Mouse (Mus musculus) liver, embryonic 15.5 days (tissue): ENCODE results near the gene Mapk3. TPM values are rescaled to one million over a fixed set of nuclear protein-coding genes. Genes with fewer than 3 reads are reported as not detected.

Experiments used
- ATAC-seq: fragments of 200-750 bp; cut with Nextera tagmentation; 2 replicates; pipeline ENCODE4 v1.8.0; 2017; ENCODE audit warnings: moderate number of reproducible peaks, mild to moderate bottlenecking, moderate library complexity; ENCODE audit not compliant: insufficient read depth
- H3K27ac ChIP-seq: fragments of 300-500 bp; sonication (generic); replicated peaks from 2 replicates; pipeline ENCODE4 v1.5.1; 2015; ENCODE audit warnings: mild to moderate bottlenecking, inconsistent platforms
- H3K27me3 ChIP-seq: fragments of 300-500 bp; sonication (generic); 2 replicates; pipeline ENCODE4 v1.6.1; 2015; ENCODE audit warnings: mild to moderate bottlenecking, inconsistent platforms
- H3K36me3 ChIP-seq: fragments of 300-500 bp; sonication (generic); replicated peaks from 2 replicates; pipeline ENCODE4 v1.6.1; 2015; ENCODE audit warnings: moderate library complexity, mild to moderate bottlenecking, inconsistent platforms
- H3K4me1 ChIP-seq: fragments of 300-500 bp; sonication (generic); replicated peaks from 2 replicates; pipeline ENCODE4 v1.6.1; 2015; ENCODE audit warnings: inconsistent platforms
- H3K4me2 ChIP-seq: fragments of 300-500 bp; sonication (generic); 2 replicates; pipeline ENCODE4 v1.6.1; 2015; ENCODE audit warnings: moderate library complexity, mild to moderate bottlenecking, inconsistent platforms
- H3K4me3 ChIP-seq: fragments of 300-500 bp; sonication (generic); replicated peaks from 2 replicates; pipeline ENCODE4 v1.5.1; 2015; ENCODE audit warnings: mild to moderate bottlenecking, inconsistent platforms
- H3K9ac ChIP-seq: fragments of 300-500 bp; sonication (generic); 2 replicates; pipeline ENCODE4 v1.6.1; 2015; ENCODE audit warnings: moderate library complexity, mild to moderate bottlenecking, inconsistent platforms
- H3K9me3 ChIP-seq: fragments of 300-500 bp; sonication (generic); replicated peaks from 2 replicates; pipeline ENCODE4 v1.6.1; 2016; ENCODE audit warnings: inconsistent platforms
- WGBS: fragments of 180-500 bp; shearing (Covaris S2); methylation state at CpG from one replicate; pipeline ENCODE4 v1.1.7; 2015; ENCODE audit warnings: mixed read lengths; ENCODE audit not compliant: insufficient replicate concordance; 5-methylcytosine and 5-hydroxymethylcytosine counted together
- polyA plus RNA-seq: library from polyadenylated mRNA; unstranded; fragments of >200 nt; fragmentation: Nextera tagmentation; extraction: Ambion mirVana; gene quantifications from 2 replicates; pipeline ENCODE4 v1.2.1, GENCODE M21; 2015

Gene Mapk3
- polyA plus RNA-seq, 1 experiment from 2014 or later, result 20.0 TPM

DNA sequence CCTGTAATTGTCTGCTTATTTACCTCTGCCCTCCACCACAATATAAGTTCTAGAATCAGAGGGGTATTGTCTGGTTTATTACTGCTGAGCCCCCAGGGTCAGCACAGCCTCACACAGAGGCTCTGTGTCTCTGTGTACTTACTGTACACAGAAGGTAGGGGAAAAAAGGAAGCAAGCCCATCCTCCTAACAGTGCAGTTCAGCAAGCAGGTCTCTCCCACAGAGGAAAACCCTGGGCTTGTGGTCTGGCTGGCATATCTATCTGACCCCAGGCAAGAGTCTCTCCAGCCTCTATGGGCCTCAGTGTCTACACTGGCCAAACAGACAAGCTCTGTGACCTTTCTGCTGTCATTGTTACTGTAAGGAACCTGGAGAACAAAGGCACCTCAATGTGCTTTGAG lies 44.4 kb downstream of the Mapk3 start:
- no peak overlapping the region for H3K4me3 ChIP-seq
- H3K4me2 ChIP-seq, result no peak overlapping the region
- H3K27me3 ChIP-seq, result no peaks in the 10 kb centered on the region
- no peak overlapping the region for H3K9ac ChIP-seq
- no peaks in the 10 kb centered on the region for H3K9me3 ChIP-seq
- H3K4me1 ChIP-seq, result peaks cover 59% of the 10 kb centered on the region
- no peaks in the 10 kb centered on the region for H3K36me3 ChIP-seq
- no peak overlapping the region for H3K27ac ChIP-seq
- ATAC-seq, result no peak

DNA sequence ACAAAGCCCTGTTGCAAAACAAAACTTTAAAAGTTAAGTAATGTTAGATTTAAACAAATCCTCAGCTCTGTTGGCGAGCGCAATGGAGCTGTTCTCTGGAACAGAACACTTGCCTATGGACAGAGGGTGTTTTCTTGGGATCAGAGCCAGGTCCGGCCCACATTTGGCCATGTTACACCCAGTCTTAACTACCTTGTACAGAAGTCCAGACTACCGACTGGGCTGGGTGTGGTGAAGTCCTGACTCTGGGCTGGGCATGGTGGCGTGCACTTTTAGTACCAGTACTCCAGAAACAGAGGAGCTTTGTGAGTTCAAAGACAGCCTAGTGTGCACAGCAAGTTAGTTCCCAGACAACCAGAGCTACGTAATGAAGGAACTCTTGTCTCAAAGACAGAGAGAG lies 47.6 kb downstream of the Mapk3 start:
- WGBS, result 66% methylated on average over 6 of the region's 6 CpGs
- H3K27ac ChIP-seq, result no peak overlapping the region
- ATAC-seq, result no peak
- no peak overlapping the region for H3K9ac ChIP-seq
- H3K4me2 ChIP-seq, result no peak overlapping the region
- H3K4me1 ChIP-seq, result peaks cover 50% of the 10 kb centered on the region
- no peaks in the 10 kb centered on the region for H3K27me3 ChIP-seq
- no peaks in the 10 kb centered on the region for H3K9me3 ChIP-seq
- no peaks in the 10 kb centered on the region for H3K36me3 ChIP-seq
- no peak overlapping the region for H3K4me3 ChIP-seq

DNA sequence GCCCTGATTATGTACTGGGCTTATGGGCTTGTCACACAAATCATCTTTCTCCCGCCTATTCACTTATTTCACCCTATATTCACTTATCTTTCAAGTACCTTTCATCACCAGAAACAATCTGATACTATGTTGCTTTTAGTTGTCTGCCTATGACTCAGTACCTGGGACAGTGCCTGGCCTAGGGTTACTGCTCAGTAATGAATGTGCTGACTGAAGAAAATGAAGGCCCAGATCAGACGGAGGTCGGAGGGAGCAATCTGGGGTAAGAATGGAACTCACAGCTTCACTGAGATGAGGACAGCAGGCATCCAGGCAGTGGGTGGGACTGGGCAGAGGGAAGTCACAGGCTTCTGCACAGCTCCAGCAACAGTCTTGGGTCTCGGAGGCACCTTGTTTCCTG lies 48.0 kb downstream of the Mapk3 start:
- Histone ChIP-seq H3K27ac (no peak overlapping the region), H3K4me3 (no peak overlapping the region), H3K9ac (no peak overlapping the region), H3K27me3 (no peaks in the 10 kb centered on the region), H3K36me3 (no peaks in the 10 kb centered on the region), H3K9me3 (no peaks in the 10 kb centered on the region), H3K4me2 (peak overlapping the region; percentile 97; the same call in 1 of the 2 replicates), H3K4me1 (peaks cover 46% of the 10 kb centered on the region)
- ATAC-seq, result no peak
- 64% methylated on average over 4 of the region's 4 CpGs for WGBS

DNA sequence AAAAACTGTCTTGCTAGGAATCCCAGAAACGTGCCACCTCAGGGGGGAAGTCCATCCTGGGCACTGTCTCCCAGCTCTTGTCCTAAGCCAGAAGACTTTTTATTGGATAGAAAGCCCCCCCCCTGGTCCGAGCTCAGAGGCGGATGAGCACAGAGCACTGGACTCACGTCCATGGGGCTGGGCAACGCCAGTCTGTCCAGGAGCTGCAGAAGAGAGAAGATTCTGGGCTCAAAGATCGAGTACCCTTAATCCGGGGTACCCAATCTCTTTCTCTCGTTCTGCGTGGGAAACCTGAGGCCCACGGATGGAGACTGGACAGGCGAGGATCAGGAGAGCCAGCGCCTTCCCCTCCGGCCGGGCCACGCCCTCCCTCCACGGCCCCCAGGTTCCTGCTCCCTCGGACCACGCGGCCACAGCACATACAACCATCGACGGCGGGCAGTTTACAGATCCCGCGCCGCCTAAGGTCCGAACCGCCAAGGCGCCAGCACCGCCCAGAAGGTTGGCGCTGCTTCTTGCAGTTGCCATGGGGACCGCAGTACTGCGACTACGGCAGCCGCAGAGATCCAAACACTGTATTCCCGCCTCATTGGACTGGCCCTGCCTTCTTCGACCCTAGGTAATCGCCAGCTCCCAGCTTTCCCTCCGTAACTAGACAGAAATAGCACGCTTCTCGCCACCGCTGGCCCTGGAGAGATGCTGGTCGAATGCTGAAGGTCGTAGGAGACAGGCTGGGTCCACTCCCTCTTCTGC lies 49.5 kb downstream of the Mapk3 start:
- peak overlapping the region; percentile 66 for H3K4me3 ChIP-seq
- H3K9ac ChIP-seq, result peak overlapping the region; percentile 69
- ATAC-seq, result peak; percentile 84
- H3K4me2 ChIP-seq, result peak overlapping the region; percentile 97
- H3K27ac ChIP-seq, result peak overlapping the region; percentile 74
- H3K4me1 ChIP-seq, result peaks cover 36% of the 10 kb centered on the region
- 2% methylated on average over 43 of the region's 43 CpGs for WGBS
- no peaks in the 10 kb centered on the region for H3K27me3 ChIP-seq
- H3K36me3 ChIP-seq, result no peaks in the 10 kb centered on the region
- H3K9me3 ChIP-seq, result no peaks in the 10 kb centered on the region

DNA sequence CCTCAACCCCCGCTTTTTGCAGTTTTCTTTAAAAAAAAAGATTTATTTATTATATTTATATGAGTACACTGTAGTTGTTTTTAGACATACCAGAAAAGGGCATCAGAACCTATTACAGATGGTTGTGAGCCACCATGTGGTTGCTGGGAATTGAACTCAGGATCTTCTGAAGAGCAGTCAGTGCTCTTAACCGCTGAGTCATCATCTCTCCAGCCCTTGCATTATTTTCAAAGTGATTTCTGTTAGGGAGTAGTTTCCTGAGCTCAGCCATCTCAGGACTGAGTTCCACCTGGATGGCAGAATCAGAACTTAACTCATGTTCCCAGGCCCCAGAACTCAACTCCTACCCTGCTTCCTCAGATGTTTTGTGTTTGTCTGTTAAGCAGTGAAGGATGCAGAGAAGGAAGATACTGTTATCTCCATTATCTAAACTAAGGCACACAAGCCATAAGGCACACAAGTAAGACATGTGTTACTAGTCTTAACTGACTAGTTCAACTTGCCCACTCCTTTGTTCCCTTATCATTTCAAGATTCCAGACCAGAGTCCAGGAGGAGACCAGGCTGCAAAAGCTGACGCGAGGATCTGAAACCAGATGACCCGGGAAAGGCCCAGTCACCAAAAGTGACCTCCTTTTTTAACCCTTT lies 50.4 kb downstream of the Mapk3 start:
- H3K9me3 ChIP-seq, result no peaks in the 10 kb centered on the region
- WGBS, result 38% methylated on average over 5 of the region's 5 CpGs
- H3K27ac ChIP-seq, result 0 out of 2 replicates have a peak overlapping the region, but pooled peaks have one; percentile 74
- H3K36me3 ChIP-seq, result no peaks in the 10 kb centered on the region
- H3K4me1 ChIP-seq, result peaks cover 36% of the 10 kb centered on the region
- ATAC-seq, result no peak
- H3K4me2 ChIP-seq, result peak overlapping the region; percentile 97
- 0 out of 2 replicates have a peak overlapping the region, but pooled peaks have one; percentile 69 for H3K9ac ChIP-seq
- no peak overlapping the region for H3K4me3 ChIP-seq
- H3K27me3 ChIP-seq, result no peaks in the 10 kb centered on the region; the same call in 1 of the 2 replicates

Other genes with a start within 250 kb of the Mapk3 start
- 79.3 and 86.2 TPM in 2 replicates for gene Eif3c, start 193.2 kb upstream of the Mapk3 start, polyA plus RNA-seq
- gene Apobr, start 174.7 kb upstream of the Mapk3 start, polyA plus RNA-seq, result 2.3 and 2.5 TPM in 2 replicates
- 11.9 and 12.6 TPM in 2 replicates for gene Cln3, start 173.8 kb upstream of the Mapk3 start, polyA plus RNA-seq
- 0.12 and 0.18 TPM in 2 replicates for gene Il27, start 164.7 kb upstream of the Mapk3 start, polyA plus RNA-seq
- 3.7 and 4.6 TPM in 2 replicates for gene Nupr1, start 128.7 kb upstream of the Mapk3 start, polyA plus RNA-seq
- gene Sgf29, start 110.3 kb upstream of the Mapk3 start, polyA plus RNA-seq, result 29.1 and 31.0 TPM in 2 replicates
- gene Sult1a1, start 83.2 kb upstream of the Mapk3 start, polyA plus RNA-seq, result 37.8 and 52.1 TPM in 2 replicates
- gene Bola2, start 64.2 kb upstream of the Mapk3 start, polyA plus RNA-seq, result 71.8 and 82.7 TPM in 2 replicates
- 3.0 TPM in 2 replicates for gene Slx1b, start 63.8 kb upstream of the Mapk3 start, polyA plus RNA-seq
- 109 and 118 TPM in 2 replicates for gene Coro1a, start 51.8 kb upstream of the Mapk3 start, polyA plus RNA-seq
- 0.74 and 0.84 TPM in 2 replicates for gene Gdpd3, start 6.7 kb downstream of the Mapk3 start, polyA plus RNA-seq
- gene Ypel3, start 17.4 kb downstream of the Mapk3 start, polyA plus RNA-seq, result 103 and 119 TPM in 2 replicates
- gene Tbx6, start 21.9 kb downstream of the Mapk3 start, polyA plus RNA-seq, result 0.50 and 0.79 TPM in 2 replicates
- 107 and 113 TPM in 2 replicates for gene Ppp4c, start 32.9 kb downstream of the Mapk3 start, polyA plus RNA-seq
- gene Fam57b, start 38.1 kb downstream of the Mapk3 start, polyA plus RNA-seq, result not detected in 2 replicates
- not detected in 2 replicates for gene 4930451I11Rik, start 72.0 kb downstream of the Mapk3 start, polyA plus RNA-seq
- gene Doc2a, start 87.8 kb downstream of the Mapk3 start, polyA plus RNA-seq, result 0.09 TPM in 1 of 2 replicates, not detected in the other
- 8.6 and 13.6 TPM in 2 replicates for gene Hirip3, start 102.4 kb downstream of the Mapk3 start, polyA plus RNA-seq
- 29.4 and 33.9 TPM in 2 replicates for gene Ino80e, start 102.8 kb downstream of the Mapk3 start, polyA plus RNA-seq
- 11.3 and 12.9 TPM in 2 replicates for gene Taok2, start 125.1 kb downstream of the Mapk3 start, polyA plus RNA-seq
- 17.0 and 19.3 TPM in 2 replicates for gene Tmem219, start 163.3 kb downstream of the Mapk3 start, polyA plus RNA-seq
- 4.1 and 5.0 TPM in 2 replicates for gene Kctd13, start 169.3 kb downstream of the Mapk3 start, polyA plus RNA-seq
- not detected in 2 replicates for gene Asphd1, start 190.0 kb downstream of the Mapk3 start, polyA plus RNA-seq
- 0.07 and 0.12 TPM in 2 replicates for gene Sez6l2, start 191.0 kb downstream of the Mapk3 start, polyA plus RNA-seq
- gene Cdipt, start 216.3 kb downstream of the Mapk3 start, polyA plus RNA-seq, result 44.8 and 51.7 TPM in 2 replicates
- 0.46 and 0.63 TPM in 2 replicates for gene Cdiptos, start 216.5 kb downstream of the Mapk3 start, polyA plus RNA-seq